Mouse (Mus musculus): ENCODE data around the gene Meiob.

DNA sequence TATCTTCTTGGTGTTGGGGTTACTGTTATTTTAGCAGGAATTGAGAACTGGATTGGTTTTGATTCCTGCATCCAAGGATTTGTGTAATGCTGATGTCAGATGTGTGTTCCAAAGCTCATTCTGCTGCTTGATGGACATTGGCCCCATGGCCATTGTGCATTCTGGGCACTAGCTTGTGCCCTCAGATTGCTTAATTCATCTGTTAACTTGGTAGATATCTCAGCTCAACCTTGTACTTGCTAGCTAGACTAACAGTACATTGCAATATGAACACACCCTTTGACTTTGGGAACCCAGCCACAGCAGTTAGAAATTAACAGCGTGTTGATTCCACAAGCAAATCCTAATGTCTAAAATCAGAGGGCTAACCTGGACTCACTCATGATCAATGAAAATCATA is 43.3 kb downstream of the Meiob start:
- no peak for TF ChIP-seq CTCF (IDR thresholded peaks at IDR 0.05)
- no peak for TF ChIP-seq POLR2A (IDR thresholded peaks at IDR 0.05; ENCODE audit: insufficient read depth, low read depth, low read length)
